Mouse (Mus musculus) embryonic facial prominence, embryonic 12.5 days (tissue): Measurements from ENCODE around the gene Dctn3. TPM values are rescaled to one million over a fixed set of nuclear protein-coding genes. Genes with fewer than 3 reads are reported as not detected.

ENCODE experiments used
- ATAC-seq: fragments of 200-750 bp; cut with Nextera tagmentation; 2 replicates; pipeline ENCODE4 v1.8.0; 2017; ENCODE audit not compliant: insufficient number of reproducible peaks, insufficient read depth, low FRiP score, low TSS enrichment
- H3K27ac ChIP-seq: fragments of 300-500 bp; sonication (generic); 2 replicates; pipeline ENCODE4 v1.5.1; 2016; ENCODE audit warnings: mild to moderate bottlenecking
- H3K27me3 ChIP-seq: fragments of 300-500 bp; sonication (generic); 2 replicates; pipeline ENCODE4 v1.6.1; 2016; ENCODE audit warnings: mild to moderate bottlenecking, moderate library complexity
- H3K36me3 ChIP-seq: fragments of 300-500 bp; sonication (generic); 2 replicates; pipeline ENCODE4 v1.6.1; 2016; ENCODE audit warnings: mild to moderate bottlenecking
- H3K4me1 ChIP-seq: fragments of 300-500 bp; sonication (generic); 2 replicates; pipeline ENCODE4 v1.6.1; 2016
- H3K4me2 ChIP-seq: fragments of 300-500 bp; sonication (generic); replicated peaks from 2 replicates; pipeline ENCODE4 v1.6.1; 2016; ENCODE audit warnings: mild to moderate bottlenecking, moderate library complexity
- H3K4me3 ChIP-seq: fragments of 300-500 bp; sonication (generic); 2 replicates; pipeline ENCODE4 v1.5.1; 2016; ENCODE audit warnings: mild to moderate bottlenecking
- H3K9ac ChIP-seq: fragments of 300-500 bp; sonication (generic); 2 replicates; pipeline ENCODE4 v1.6.1; 2016; ENCODE audit warnings: mild to moderate bottlenecking, moderate library complexity
- H3K9me3 ChIP-seq: fragments of 300-500 bp; sonication (generic); 2 replicates; pipeline ENCODE4 v1.6.1; 2016; ENCODE audit warnings: mild to moderate bottlenecking, moderate library complexity
- WGBS: fragments of 180-500 bp; shearing (Covaris S2); methylation state at CpG from one replicate; pipeline ENCODE4 v1.1.7; 2016; 5-methylcytosine and 5-hydroxymethylcytosine counted together
- polyA plus RNA-seq: library from polyadenylated mRNA; unstranded; fragments of >200 nt; fragmentation: Nextera tagmentation; extraction: Ambion mirVana; gene quantifications from 2 replicates; pipeline ENCODE4 v1.2.1, GENCODE M21; 2016

Gene Dctn3
- polyA plus RNA-seq, 1 experiment from 2014 or later, result 117 TPM

- no peaks in the 10 kb centered on the region for H3K9me3 ChIP-seq
- H3K27me3 ChIP-seq, result peaks cover 69% of the 10 kb centered on the region
- WGBS, result 1% methylated on average over 49 of the region's 50 CpGs
- H3K9ac ChIP-seq, result peak within 1 kb of the TSS; percentile 38; the same call in 1 of the 2 replicates
- peak within 1 kb of the TSS; percentile 36 for H3K4me3 ChIP-seq
- no peak within 1 kb of the TSS for H3K27ac ChIP-seq
- H3K4me1 ChIP-seq, result peaks cover 8% of the 10 kb centered on the region; the same call in 1 of the 2 replicates
- no peak for ATAC-seq
- peak within 1 kb of the TSS; percentile 61 for H3K4me2 ChIP-seq
- H3K36me3 ChIP-seq, result no peaks in the 10 kb centered on the region
Measured at GRCm38 (mm10) chr4:41731052-41731765, 8.2 kb upstream of the Dctn3 start, which contains the start of gene Arid3c. Gene Arid3c (minus strand): TSS chr4:41731142.

- WGBS, result 13% methylated on average over 20 of the region's 20 CpGs
- no peak overlapping the region for H3K9ac ChIP-seq
- peaks cover 23% of the 10 kb centered on the region for H3K4me1 ChIP-seq
- H3K4me3 ChIP-seq, result no peak overlapping the region
- no peaks in the 10 kb centered on the region for H3K9me3 ChIP-seq
- no peak overlapping the region for H3K4me2 ChIP-seq
- H3K36me3 ChIP-seq, result no peaks in the 10 kb centered on the region
- no peak overlapping the region for H3K27ac ChIP-seq
- H3K27me3 ChIP-seq, result peaks cover 82% of the 10 kb centered on the region
- no peak for ATAC-seq
Measured at GRCm38 (mm10) chr4:41726826-41727621, 4.1 kb upstream of the Dctn3 start.

GRCm38 (mm10) chr4:41716834-41717233, 6.1 kb downstream of the Dctn3 start:
- Histone ChIP-seq H3K4me2 (no peak overlapping the region), H3K4me1 (peaks cover 30% of the 10 kb centered on the region), H3K9ac (peak overlapping the region; percentile 6; the same call in 1 of the 2 replicates), H3K27me3 (no peaks in the 10 kb centered on the region), H3K9me3 (no peaks in the 10 kb centered on the region), H3K4me3 (no peak overlapping the region), H3K27ac (peak overlapping the region; percentile 71; the same call in 1 of the 2 replicates), H3K36me3 (peaks cover 37% of the 10 kb centered on the region)
- WGBS, result 30% methylated on average over 6 of the region's 6 CpGs
- ATAC-seq, result peak; percentile 2; the same call in 1 of the 2 replicates

GRCm38 (mm10) chr4:41715596-41715995, 7.4 kb downstream of the Dctn3 start:
- no peaks in the 10 kb centered on the region for H3K27me3 ChIP-seq
- H3K9me3 ChIP-seq, result no peaks in the 10 kb centered on the region
- peaks cover 47% of the 10 kb centered on the region for H3K36me3 ChIP-seq
- no peak overlapping the region for H3K4me3 ChIP-seq
- no peak overlapping the region for H3K27ac ChIP-seq
- H3K4me2 ChIP-seq, result no peak overlapping the region
- H3K9ac ChIP-seq, result no peak overlapping the region
- peaks cover 35% of the 10 kb centered on the region for H3K4me1 ChIP-seq
- WGBS, result 83% methylated on average over 5 of the region's 5 CpGs
- no peak for ATAC-seq

GRCm38 (mm10) chr4:41715082-41715481, 7.9 kb downstream of the Dctn3 start:
- H3K4me1 ChIP-seq, result peaks cover 35% of the 10 kb centered on the region
- no peak for ATAC-seq
- H3K36me3 ChIP-seq, result peaks cover 47% of the 10 kb centered on the region
- H3K9me3 ChIP-seq, result no peaks in the 10 kb centered on the region
- H3K9ac ChIP-seq, result no peak overlapping the region
- no peak overlapping the region for H3K4me2 ChIP-seq
- H3K4me3 ChIP-seq, result no peak overlapping the region
- H3K27me3 ChIP-seq, result no peaks in the 10 kb centered on the region
- WGBS, result 82% methylated on average over 8 of the region's 8 CpGs
- H3K27ac ChIP-seq, result no peak overlapping the region

GRCm38 (mm10) chr4:41714276-41714675, 8.7 kb downstream of the Dctn3 start:
- WGBS, result 21% methylated on average over 8 of the region's 8 CpGs
- Histone ChIP-seq H3K4me3 (peak overlapping the region; percentile 82; the same call in 1 of the 2 replicates), H3K4me2 (peak overlapping the region; percentile 83), H3K9ac (0 out of 2 replicates have a peak overlapping the region, but pooled peaks have one; percentile 91), H3K27me3 (no peaks in the 10 kb centered on the region), H3K4me1 (peaks cover 35% of the 10 kb centered on the region), H3K36me3 (peaks cover 40% of the 10 kb centered on the region), H3K9me3 (no peaks in the 10 kb centered on the region), H3K27ac (no peak overlapping the region)
- ATAC-seq, result no peak

GRCm38 (mm10) chr4:41713197-41714067, 9.5 kb downstream of the Dctn3 start, which contains the start of gene Rpp25l:
Gene Rpp25l (minus strand): TSS chr4:41713534.
- Histone ChIP-seq H3K4me1 (peaks cover 35% of the 10 kb centered on the region), H3K9ac (peak within 1 kb of the TSS; percentile 91), H3K9me3 (no peaks in the 10 kb centered on the region), H3K4me2 (peak within 1 kb of the TSS; percentile 83), H3K27me3 (no peaks in the 10 kb centered on the region), H3K27ac (peak within 1 kb of the TSS; percentile 77), H3K4me3 (peak within 1 kb of the TSS; percentile 82), H3K36me3 (peaks cover 32% of the 10 kb centered on the region)
- 1% methylated on average over 60 of the region's 61 CpGs for WGBS
- ATAC-seq, result peak; percentile 24; the same call in 1 of the 2 replicates

GRCm38 (mm10) chr4:41712421-41713196, 10.4 kb downstream of the Dctn3 start:
- peak overlapping the region; percentile 77 for H3K27ac ChIP-seq
- peak overlapping the region; percentile 82 for H3K4me3 ChIP-seq
- WGBS, result 43% methylated on average over 31 of the region's 31 CpGs
- H3K9ac ChIP-seq, result peak overlapping the region; percentile 91
- H3K4me2 ChIP-seq, result peak overlapping the region; percentile 83
- H3K4me1 ChIP-seq, result peaks cover 42% of the 10 kb centered on the region
- ATAC-seq, result 0 out of 2 replicates have a peak, but pooled peaks have one; percentile 1
- no peaks in the 10 kb centered on the region for H3K9me3 ChIP-seq
- H3K36me3 ChIP-seq, result peaks cover 31% of the 10 kb centered on the region
- H3K27me3 ChIP-seq, result no peaks in the 10 kb centered on the region

GRCm38 (mm10) chr4:41711705-41712375, 11.1 kb downstream of the Dctn3 start:
- Histone ChIP-seq H3K9me3 (no peaks in the 10 kb centered on the region), H3K4me1 (peaks cover 43% of the 10 kb centered on the region), H3K36me3 (peaks cover 24% of the 10 kb centered on the region), H3K27me3 (no peaks in the 10 kb centered on the region), H3K27ac (peak overlapping the region; percentile 46; the same call in 1 of the 2 replicates), H3K4me2 (peak overlapping the region; percentile 83), H3K9ac (peak overlapping the region; percentile 91), H3K4me3 (peak overlapping the region; percentile 82)
- 79% methylated on average over 16 of the region's 16 CpGs for WGBS
- no peak for ATAC-seq

- H3K4me3 ChIP-seq, result no peak overlapping the region
- no peaks in the 10 kb centered on the region for H3K27me3 ChIP-seq
- no peak overlapping the region for H3K9ac ChIP-seq
- peaks cover 44% of the 10 kb centered on the region for H3K4me1 ChIP-seq
- H3K4me2 ChIP-seq, result no peak overlapping the region
- no peak for ATAC-seq
- H3K36me3 ChIP-seq, result peaks cover 16% of the 10 kb centered on the region
- no peaks in the 10 kb centered on the region for H3K9me3 ChIP-seq
- WGBS, result 72% methylated on average over 4 of the region's 4 CpGs
- no peak overlapping the region for H3K27ac ChIP-seq
Measured at GRCm38 (mm10) chr4:41710229-41710628, 12.7 kb downstream of the Dctn3 start.
